Mouse (Mus musculus) lung, postnatal 14 days (tissue): ENCODE data around the gene Smap2.

Experiments used
- DNase-seq: peaks from one replicate; pipeline ENCODE4 v3.0.0; 2021

Smap2 gene

DNA sequence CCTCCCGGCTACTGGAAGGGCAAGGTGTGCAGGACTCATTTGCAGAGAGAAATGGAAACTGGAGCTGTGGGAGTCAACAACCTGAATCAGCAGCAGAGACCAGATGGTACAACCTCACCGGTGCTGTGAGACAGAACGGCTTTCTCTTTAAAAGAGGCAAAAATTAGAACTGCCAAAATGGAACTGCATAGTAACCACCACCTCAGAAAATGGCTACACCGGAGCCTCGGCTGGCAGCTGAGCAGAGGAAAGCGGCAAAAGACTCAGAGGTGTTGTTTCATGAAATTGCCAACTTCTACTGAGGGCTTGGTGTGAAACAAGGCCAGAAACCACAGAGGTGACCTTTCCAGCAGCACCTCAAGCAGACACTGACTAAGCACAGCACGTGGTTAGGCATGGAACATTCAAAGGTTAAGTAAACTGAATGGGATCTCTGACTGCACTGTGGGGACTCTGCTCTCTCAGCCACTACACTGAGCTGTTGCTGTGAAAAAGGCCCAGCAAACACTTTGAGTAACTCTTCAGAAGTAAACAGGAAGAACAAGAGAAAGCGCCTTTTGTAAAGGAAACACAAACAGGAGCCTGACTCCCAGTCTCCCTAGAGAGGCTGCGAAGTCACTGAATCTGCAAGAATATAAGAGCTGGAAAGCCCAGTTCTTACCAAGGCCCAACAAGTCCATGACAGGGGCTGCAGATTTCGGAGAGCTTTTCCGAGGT, 42.2 kb downstream of the Smap2 start:
- DNase-seq, result peak; percentile 7

DNA sequence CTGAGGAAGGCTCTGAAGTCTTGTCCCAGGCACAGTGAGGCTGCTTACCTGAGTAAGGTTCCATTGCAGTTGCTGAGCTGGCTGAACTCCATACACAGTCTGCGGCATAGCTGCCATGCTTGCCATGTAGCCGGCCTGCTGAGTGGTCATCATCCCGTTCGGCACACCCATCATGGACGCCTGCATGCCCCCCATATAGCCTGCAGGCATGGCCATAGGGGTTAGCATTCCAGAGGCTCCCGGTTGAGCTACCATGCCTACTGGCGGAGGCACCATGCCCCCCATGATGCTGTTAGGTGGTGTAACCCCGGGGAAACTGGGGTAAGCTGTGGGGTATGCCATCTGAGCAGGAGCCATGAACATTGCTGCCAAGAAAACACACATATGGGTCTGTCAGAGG, 45.2 kb downstream of the Smap2 start:
- no peak for DNase-seq

DNA sequence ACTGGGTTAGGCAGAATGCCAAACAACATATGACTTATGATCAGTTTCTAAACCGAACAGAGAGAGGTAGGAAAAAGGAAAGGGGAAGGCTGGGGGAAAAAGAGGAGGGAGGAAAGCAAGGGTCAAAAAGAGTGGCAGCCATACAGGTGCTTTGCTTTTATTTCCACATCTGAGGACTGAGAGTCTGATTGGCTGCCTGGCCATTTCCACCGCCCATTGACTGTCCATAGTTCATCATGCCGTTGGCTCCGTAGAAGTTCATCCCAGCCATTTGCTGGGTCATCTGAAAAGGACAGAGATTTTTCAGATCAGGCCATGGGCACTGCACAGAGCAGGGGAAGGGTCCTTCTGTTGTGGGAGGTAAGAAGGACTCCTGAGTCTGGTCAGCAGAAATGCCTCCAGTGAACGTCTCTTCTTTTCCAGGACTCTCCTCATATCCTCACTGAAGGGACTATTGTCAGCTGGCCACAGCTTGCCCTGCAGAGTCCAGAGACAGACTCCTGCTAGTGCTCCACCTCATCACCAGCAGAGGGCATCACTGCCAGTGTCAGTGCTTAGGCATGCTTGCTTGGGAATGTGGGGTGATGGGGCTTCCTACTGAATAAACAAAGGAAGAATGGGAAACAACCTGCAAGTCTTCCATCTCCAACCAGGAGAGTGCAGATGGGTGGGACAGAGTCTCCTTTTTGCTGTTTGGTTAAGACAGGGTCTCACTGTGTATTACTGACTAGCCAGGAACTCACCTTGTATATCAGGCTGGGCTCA, 47.5 kb downstream of the Smap2 start:
- peak; percentile 31 for DNase-seq

DNA sequence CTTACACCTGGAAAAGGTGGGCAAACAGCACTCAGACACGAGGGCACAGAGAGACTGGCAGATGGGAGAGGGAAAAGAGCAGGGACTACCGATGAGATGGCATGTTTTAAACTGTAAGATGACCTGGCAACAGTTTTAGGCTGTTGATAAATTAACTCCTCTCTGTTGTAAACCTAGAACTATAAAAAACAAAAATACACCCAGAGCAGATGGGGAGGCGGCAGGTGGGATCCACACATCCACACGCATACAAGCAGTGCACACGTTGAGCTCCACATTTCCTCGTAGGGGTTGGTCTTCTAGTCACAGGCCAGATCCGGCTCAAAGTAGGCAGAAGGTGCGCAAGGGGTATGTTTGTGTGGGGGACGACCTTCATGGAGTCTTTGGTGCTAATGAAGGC, 48.6 kb downstream of the Smap2 start:
- no peak for DNase-seq

DNA sequence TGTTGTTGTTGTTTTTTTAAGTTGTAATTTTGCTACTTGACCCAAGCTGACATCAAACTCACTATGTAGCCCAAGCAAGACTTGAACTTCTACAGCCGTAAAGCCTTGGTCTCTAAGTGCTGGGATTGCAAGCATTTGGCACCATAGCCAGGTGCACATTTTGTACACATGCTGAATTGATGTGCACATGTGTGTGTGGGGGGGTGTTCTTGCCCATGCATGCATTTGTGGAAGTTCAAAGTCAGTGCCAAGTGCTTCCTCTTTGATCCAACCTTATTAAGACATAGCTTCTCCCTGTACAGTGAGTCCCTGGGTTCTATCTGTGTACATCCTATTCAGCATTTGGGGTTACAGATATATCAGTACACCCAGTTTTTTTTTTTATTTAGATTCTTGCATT, 61.5 kb downstream of the Smap2 start:
- no peak for DNase-seq

DNA sequence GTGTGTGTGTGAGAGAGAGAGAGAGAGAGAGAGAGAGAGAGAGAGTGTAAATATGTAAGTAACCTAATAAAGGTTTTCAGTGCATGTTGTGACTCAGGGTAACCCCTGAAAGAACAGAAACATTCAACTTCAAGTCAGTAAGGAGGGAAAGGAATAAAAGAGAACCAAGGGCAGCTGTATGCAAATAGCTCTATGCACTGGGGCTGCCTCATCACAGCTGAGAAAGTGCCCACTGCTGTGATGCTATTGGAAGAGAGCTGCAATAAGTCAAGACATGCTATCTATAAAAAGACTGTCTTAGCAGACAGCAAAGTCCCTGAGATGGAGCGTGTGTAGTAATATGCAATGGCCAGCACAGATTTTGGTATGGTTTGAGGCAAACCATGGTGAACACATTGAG, 63.4 kb downstream of the Smap2 start:
- DNase-seq, result no peak

DNA sequence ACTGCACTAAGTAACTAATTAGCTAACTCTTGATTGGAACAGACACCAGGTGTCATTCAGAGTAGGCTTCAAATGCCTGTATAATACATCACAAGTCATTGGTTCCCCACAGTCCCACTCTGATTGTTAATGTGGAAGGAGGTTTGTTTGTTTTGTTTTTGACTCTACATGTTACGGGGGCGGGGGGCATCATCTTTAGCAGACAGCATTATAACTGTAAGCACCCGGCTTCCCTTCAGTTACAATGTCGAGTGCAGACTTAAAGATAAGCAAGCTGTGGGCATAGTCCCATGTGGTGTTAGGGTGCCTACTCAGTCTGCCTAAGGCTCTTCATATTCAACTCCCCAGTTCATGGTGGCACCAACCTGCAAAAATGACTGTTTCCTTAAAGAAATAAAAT, 64.0 kb downstream of the Smap2 start:
- DNase-seq, result no peak

DNA sequence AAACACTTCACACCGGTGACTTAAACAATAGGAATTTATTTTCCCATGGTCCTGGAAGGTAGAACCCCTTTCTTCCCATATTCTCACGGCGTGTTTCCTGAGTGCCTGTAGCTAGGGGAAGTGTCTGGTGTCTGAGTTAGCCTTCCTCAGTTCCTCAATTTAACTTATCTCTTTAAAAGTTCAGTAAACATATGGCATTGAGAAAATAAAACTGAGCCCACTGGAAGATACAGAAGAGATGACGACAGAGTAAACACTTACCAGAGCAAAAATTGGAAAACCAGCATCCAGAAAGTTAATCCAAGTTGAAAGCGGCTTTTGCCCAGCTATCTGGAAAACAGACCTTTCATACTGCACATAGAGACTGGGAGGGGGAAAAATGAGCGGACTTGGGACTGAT, 64.9 kb downstream of the Smap2 start:
- DNase-seq, result peak; percentile 13

DNA sequence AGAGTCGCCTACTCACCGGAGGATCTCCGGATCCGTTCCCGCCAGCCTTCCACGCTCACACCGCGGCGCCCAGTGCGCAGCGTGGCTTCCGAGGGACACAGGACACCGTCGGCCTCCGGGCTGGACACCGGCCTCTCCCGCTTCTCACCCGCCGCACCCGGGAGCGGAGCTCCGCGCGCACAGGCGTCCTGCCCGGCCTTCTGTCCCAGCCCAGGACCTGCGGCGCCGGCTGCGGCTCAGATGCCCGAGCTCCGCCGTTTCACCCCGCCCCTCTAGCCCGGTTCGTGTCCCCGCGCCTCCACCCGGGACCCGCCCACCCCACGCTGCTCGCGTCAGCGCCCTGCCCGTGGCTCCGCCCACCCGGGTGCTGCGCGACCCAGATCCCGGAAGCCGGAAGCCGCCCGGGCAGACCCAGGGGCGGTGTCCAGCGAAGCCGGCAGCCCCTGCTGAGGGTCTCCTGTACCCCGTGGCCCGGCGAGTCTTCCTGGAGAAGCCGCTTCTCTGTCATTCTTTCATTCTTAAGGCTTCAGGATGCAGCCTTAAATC, 65.5 kb downstream of the Smap2 start, which contains the start of gene Zfp69:
Zfp69 (minus strand) TSS at position 272 of the 546 bp plus-strand sequence.
- DNase-seq, result peak; percentile 93

DNA sequence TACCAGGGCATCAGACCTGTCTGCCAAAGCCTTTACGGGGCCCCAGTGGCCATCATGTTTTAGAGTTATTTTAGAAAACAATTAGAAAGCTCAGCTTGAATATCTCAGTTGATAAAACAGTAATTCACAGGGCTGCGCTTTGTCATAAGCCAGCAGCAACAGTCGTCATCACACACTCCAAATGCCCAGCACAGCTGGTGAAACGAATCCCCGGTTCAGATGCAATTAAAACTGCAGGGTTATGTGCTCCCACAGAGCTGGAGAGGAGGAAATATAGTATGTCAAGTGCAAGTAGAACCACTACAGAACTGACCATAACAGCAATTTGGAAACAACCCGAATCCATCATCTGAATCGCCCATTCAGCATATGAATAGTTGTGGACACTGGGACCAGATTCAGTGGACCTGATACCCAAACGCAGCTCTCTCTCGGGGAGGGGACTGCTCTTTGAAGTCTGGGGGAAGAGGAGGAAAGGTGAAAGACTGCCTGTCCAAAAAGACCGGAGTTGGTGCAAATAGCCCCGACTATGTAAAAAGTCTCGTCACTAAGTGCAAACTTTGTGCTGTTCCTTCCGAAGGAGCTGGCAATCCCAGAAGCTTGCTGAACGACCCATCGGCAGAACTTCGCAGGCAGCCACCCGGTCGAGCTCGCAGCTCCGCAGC, 66.2 kb downstream of the Smap2 start:
- no peak for DNase-seq

DNA sequence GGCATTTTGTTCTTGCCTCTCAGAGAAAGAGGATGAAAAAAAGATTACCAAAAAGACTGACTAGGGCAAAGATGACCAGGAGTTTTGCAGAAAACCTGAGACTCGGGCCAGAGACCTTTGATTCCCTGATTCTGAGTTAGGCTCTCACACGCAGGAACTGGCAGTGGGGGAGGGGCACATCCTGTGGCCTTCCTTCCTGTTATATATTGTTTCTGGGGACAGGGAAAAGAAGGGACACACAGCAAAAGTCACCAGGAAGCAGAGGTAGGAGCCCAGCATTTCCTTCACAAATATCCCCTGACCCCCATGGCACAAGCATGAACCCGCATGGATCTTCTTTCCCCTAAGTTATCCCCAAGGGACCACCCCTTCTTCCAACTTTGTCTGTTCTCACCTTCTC, 68.1 kb downstream of the Smap2 start:
- DNase-seq, result peak; percentile 62

DNA sequence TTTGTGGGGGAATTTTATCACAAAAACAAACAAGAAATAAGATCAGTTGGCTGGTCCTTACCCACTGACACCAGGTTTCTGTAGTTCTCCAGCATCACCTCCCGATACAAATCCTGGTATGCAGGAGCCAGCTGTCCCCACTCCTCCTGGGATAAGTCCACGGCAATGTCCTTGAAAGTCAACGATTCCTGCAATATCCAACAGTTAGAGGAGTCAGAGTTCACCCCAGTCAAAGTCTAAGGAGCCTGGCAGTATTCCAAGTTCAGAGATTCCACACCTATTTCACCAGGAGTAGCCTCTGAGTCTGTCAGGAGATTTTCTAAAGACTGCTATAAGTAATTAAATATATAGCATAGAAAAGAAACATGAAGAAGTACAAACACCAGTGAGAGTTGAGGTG, 82.0 kb downstream of the Smap2 start:
- no peak for DNase-seq

DNA sequence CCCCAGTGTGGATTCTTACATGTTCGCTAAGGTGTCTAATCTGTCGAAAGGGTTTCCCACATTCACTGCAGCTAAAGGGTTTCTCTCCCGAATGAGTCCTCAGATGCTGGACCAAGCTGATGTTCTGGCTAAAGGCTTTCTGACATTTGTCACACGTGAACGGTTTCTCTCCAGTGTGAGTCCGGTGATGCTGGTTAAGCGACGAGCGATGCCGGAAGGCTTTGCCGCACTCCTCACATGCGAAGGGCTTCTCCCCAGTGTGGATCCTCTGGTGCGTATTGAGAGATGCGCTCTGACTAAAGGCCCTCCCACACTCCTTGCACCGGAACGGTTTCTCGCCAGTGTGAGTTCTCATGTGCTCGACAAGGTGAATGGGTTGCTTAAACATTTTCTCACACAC, 86.3 kb downstream of the Smap2 start:
- no peak for DNase-seq

DNA sequence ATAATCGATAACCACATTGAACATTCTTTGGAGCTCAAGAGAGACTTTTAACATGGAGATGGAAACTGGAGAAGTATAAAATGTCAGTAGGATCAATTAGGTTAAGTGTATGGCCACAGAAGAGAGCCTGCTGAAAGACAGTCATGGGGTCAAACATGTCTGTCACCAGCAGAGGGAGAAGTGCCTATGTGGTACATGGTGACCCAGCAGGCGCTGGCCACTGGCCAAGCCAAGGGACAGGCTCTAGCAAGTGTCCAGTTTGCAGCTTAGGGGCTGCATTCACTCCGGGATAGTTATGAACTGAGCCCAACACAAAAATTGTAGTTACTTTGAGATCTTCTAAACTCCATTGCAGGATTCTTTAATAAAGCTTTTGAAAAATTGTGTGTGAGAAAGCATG, 88.4 kb downstream of the Smap2 start:
- DNase-seq, result peak; percentile 27

DNA sequence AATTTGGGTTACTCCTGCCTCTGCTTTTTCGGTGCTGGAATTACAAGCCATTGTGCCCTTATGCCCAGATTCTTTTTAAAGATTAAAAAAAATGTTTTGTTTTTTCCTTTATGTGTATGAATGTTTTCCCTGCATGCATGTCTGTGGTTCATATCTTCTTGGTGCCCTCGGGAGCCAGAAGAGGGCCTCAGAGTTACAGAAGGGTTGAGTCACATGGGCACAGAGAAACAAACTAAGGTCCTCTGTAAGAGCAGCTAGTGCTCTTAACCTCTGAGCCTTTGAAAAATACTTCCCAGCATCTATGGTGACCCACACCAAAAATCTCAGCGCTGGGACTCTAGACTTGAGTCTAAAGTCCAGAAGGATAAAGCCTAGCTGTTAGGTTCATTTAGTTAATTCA, 91.7 kb downstream of the Smap2 start:
- peak; percentile 40 for DNase-seq

DNA sequence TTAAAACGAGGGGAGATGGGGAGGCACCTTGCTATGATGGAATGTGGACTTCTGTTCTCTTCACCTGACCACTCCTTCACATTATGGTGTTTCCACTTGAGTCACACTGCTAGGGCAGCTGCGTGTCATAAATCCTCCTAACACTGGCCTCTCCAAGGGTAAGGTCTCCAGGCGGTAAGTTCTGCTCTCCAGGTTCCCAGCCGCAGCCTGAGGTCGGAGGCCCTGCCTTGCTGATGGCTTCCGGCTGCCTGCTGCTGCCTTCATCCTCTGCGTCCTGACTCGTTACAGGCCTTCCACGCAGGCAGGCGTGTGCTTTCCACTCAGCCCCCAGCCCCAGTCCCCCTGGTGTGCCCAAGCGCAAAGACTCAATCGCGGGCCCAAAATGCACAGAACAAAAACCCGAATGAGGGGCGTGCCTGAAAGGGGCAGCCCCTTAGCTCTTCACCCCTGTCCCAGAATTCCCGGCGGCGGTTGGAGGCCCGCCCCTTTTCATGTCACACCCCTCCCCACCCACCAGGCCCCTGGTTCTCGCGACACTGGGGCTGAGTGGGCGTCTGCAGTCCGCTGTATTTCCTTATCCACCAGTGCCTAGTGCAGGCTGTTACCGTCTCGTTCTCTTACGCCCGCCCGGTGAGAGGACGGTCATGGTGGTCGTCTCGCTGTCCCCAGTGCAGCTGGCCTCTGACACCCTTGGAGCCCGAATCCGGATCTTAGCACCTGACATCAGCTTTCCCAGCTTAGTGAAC, 92.3 kb downstream of the Smap2 start, which contains the start of gene Exo5:
Exo5 (minus strand) TSS at position 464 of the 746 bp plus-strand sequence.
- peak; percentile 90 for DNase-seq

DNA sequence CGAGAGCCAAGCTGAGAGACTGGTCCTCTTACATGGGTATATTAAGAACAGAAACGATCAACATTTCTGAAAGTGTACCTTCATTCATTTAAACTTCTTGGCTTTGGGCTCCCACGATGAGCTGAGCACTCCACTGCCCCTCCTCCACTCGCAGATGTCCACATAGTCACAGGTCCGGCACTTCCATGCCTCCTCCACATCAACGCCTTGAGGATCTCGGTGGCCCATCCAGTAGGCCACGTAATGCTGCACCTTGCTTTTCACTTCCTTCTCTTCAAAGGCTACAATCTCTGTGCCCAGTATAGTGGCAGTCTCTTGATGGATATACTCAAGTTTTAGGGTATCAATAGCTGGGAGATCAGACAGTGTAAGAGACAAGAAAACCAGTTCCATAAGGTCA, 95.6 kb downstream of the Smap2 start:
- DNase-seq, result no peak
